Mouse (Mus musculus) gastrocnemius, postnatal 25 days (tissue): ENCODE measurements at regions not wholly inside any gene's neighbourhood (a gene's known extent, or its start where the extent isn't known, plus 50 kb on each side); places are given as distances from the start of the nearest gene placed in this dataset.

Experiments used
- DNase-seq: peaks from one replicate; pipeline ENCODE4 v3.0.0; 2022

- no peak for DNase-seq
These were observed 113.1 kb downstream of the Mis18a start for GRCm38 (mm10) chr16:90614137-90614536.

GRCm38 (mm10) chr16:90610097-90610808 is 117.0 kb downstream of the Mis18a start:
- no peak for DNase-seq

GRCm38 (mm10) chr16:90599329-90599870 is 127.8 kb downstream of the Mis18a start:
- no peak for DNase-seq

- no peak for DNase-seq
These were observed 128.5 kb downstream of the Mis18a start for GRCm38 (mm10) chr16:90598727-90599126.

- DNase-seq, result no peak
These were observed 134.3 kb downstream of the Mis18a start for GRCm38 (mm10) chr16:90592721-90593481.

GRCm38 (mm10) chr16:90585171-90585570 is 142.0 kb downstream of the Mis18a start:
- no peak for DNase-seq

- DNase-seq, result no peak
These were observed 146.8 kb downstream of the Mis18a start for GRCm38 (mm10) chr16:90580411-90580810.

GRCm38 (mm10) chr16:90571107-90571506 is 156.1 kb downstream of the Mis18a start:
- DNase-seq, result no peak

GRCm38 (mm10) chr16:90569826-90570225 is 157.4 kb downstream of the Mis18a start:
- DNase-seq, result no peak

- DNase-seq, result no peak
These were observed 162.0 kb downstream of the Mis18a start for GRCm38 (mm10) chr16:90565182-90565581.

- no peak for DNase-seq
These were observed 167.3 kb downstream of the Hunk start for GRCm38 (mm10) chr16:90553120-90553519.

- DNase-seq, result no peak
These were observed 165.2 kb downstream of the Hunk start for GRCm38 (mm10) chr16:90551041-90551440.

GRCm38 (mm10) chr16:90550058-90550795 is 164.4 kb downstream of the Hunk start:
- no peak for DNase-seq
